Mouse (Mus musculus): ENCODE data around the gene Adgra3. TPM values are rescaled to one million over a fixed set of nuclear protein-coding genes. Genes with fewer than 3 reads are reported as not detected.

Gene Adgra3
- 1.5 and 5.1 TPM in 2 replicates for polyA plus RNA-seq (2021; fragmentation: Nextera tagmentation)
- long read RNA-seq, experiment 1, full-length matches to known transcripts: 1 of 8 reads
- long read RNA-seq, experiment 1, partial matches to known transcripts: 7 of 8 reads
- long read RNA-seq, experiment 1, other reads (novel, unspliced or antisense): 0 of 8 reads
- long read RNA-seq, experiment 2, partial matches to known transcripts: 3 of 4 reads
- long read RNA-seq, experiment 2, other reads (novel, unspliced or antisense): 1 of 4 reads

DNA sequence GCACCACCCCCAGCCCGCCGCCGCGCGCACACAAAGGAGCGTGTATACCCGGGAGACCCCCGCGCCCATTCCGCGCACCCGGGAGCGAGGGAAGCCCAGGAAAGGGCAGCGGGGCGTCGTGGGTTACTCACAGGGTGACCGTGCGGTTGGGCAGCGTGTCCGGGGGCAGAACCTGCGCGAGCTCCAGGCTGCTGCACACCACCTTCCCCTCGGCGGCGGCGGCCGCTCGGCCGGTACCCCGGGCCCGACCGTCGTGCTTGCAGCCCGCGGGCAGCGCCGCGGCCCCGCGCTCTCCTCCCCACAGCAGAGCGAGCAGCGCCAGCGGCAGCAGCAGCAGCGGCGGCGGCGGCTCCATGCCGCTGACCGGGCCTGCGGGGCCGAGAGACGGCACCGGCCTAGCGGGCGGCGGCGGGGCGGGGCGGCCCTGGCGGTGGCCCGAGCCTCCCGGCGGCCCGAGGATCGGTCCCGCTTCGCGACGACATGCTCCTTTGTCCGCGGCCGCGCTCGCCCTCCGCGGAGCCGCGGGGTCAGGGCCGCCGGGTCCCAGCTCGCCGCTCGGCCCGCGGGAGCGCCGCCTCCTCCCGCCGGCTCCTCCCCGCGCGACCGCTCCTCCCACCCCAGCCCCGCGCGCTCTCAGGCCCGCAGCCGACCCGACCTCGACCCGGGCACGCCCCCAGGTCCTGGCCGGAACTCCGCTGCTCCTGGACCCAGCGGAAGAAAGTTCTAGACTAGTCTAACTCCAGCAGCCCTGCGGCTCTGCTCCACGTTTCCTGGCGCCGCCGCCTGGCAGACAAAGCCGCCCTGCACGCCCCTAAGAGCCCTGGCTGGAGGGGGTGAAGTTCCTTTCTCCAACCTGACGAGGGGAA, at the start of gene Adgra3:
Gene Adgra3, minus strand, starts transcription at position 586 of the 866 bp plus-strand sequence.

